Mouse (Mus musculus): ENCODE results near the gene Psmb11. TPM values are rescaled to one million over a fixed set of nuclear protein-coding genes. Genes with fewer than 3 reads are reported as not detected.
A peak's percentile ranks its signal among the peaks of the same experiment; 100 is the strongest.

Gene Psmb11
- polyA plus RNA-seq, 1 experiment from 2014 or later: not detected

GRCm38 (mm10) chr14:54597084-54597483, 24.1 kb upstream of the Psmb11 start:
- 75% methylated on average over 7 of the region's 7 CpGs for WGBS
- Histone ChIP-seq H3K27me3 (ENCODE audit: control insufficient read depth, insufficient read depth, low read length) (no peaks in the 10 kb centered on the region), H3K4me1 (ENCODE audit: control insufficient read depth, insufficient read depth, low read length) (no peaks in the 10 kb centered on the region), H3K9ac (ENCODE audit: low read length) (no peak overlapping the region), H3K4me3 (replicated peaks; ENCODE audit: low read length) (no peak overlapping the region), H3K36me3 (ENCODE audit: control insufficient read depth, insufficient read depth, low read length) (no peaks in the 10 kb centered on the region; the same call in 1 of the 2 replicates), H3K9me3 (replicated peaks; ENCODE audit: control insufficient read depth, low read length) (0 out of 2 replicates have a peak, but pooled peaks cover 4% of the 10 kb centered on the region), H3K4me2 (ENCODE audit: low read depth, low read length) (no peak overlapping the region), H3K27ac (ENCODE audit: low read length) (no peak overlapping the region)
- ATAC-seq (ENCODE audit: insufficient read depth, low FRiP score): no peak

- Histone ChIP-seq H3K9me3 (replicated peaks; ENCODE audit: control insufficient read depth, low read length) (no peaks in the 10 kb centered on the region), H3K4me2 (ENCODE audit: low read depth, low read length) (no peak overlapping the region), H3K4me1 (ENCODE audit: control insufficient read depth, insufficient read depth, low read length) (peaks cover 12% of the 10 kb centered on the region), H3K27me3 (ENCODE audit: control insufficient read depth, insufficient read depth, low read length) (no peaks in the 10 kb centered on the region), H3K9ac (ENCODE audit: low read length) (no peak overlapping the region), H3K36me3 (ENCODE audit: control insufficient read depth, insufficient read depth, low read length) (no peaks in the 10 kb centered on the region), H3K4me3 (replicated peaks; ENCODE audit: low read length) (no peak overlapping the region), H3K27ac (ENCODE audit: low read length) (no peak overlapping the region)
- ATAC-seq (ENCODE audit: insufficient read depth, low FRiP score): no peak
- 52% methylated on average over 2 of the region's 2 CpGs for WGBS
Measured at GRCm38 (mm10) chr14:54601601-54602000, 19.6 kb upstream of the Psmb11 start.

GRCm38 (mm10) chr14:54602613-54603012, 18.6 kb upstream of the Psmb11 start:
- H3K27ac ChIP-seq (ENCODE audit: low read length): peak overlapping the region; percentile 94
- H3K4me1 ChIP-seq (ENCODE audit: control insufficient read depth, insufficient read depth, low read length): peaks cover 12% of the 10 kb centered on the region
- no peak for ATAC-seq (ENCODE audit: insufficient read depth, low FRiP score)
- H3K4me2 ChIP-seq (ENCODE audit: low read depth, low read length): peak overlapping the region; percentile 46
- H3K9ac ChIP-seq (ENCODE audit: low read length): peak overlapping the region; percentile 85
- H3K27me3 ChIP-seq (ENCODE audit: control insufficient read depth, insufficient read depth, low read length): no peaks in the 10 kb centered on the region
- no peaks in the 10 kb centered on the region for H3K36me3 ChIP-seq (ENCODE audit: control insufficient read depth, insufficient read depth, low read length)
- peak overlapping the region; percentile 66 for H3K4me3 ChIP-seq (replicated peaks; ENCODE audit: low read length)
- no peaks in the 10 kb centered on the region for H3K9me3 ChIP-seq (replicated peaks; ENCODE audit: control insufficient read depth, low read length)
- 43% methylated on average over 4 of the region's 4 CpGs for WGBS

- peak overlapping the region; percentile 66 for H3K4me3 ChIP-seq (replicated peaks; ENCODE audit: low read length)
- H3K9me3 ChIP-seq (replicated peaks; ENCODE audit: control insufficient read depth, low read length): no peaks in the 10 kb centered on the region
- H3K36me3 ChIP-seq (ENCODE audit: control insufficient read depth, insufficient read depth, low read length): no peaks in the 10 kb centered on the region
- WGBS: under 1% methylated on average over 46 of the region's 46 CpGs
- H3K4me1 ChIP-seq (ENCODE audit: control insufficient read depth, insufficient read depth, low read length): peaks cover 12% of the 10 kb centered on the region
- no peaks in the 10 kb centered on the region for H3K27me3 ChIP-seq (ENCODE audit: control insufficient read depth, insufficient read depth, low read length)
- ATAC-seq (ENCODE audit: insufficient read depth, low FRiP score): peak; percentile 100
- peak overlapping the region; percentile 85 for H3K9ac ChIP-seq (ENCODE audit: low read length)
- peak overlapping the region; percentile 94 for H3K27ac ChIP-seq (ENCODE audit: low read length)
- H3K4me2 ChIP-seq (ENCODE audit: low read depth, low read length): peak overlapping the region; percentile 46
Measured at GRCm38 (mm10) chr14:54603038-54603654, 18.1 kb upstream of the Psmb11 start.

GRCm38 (mm10) chr14:54603686-54604085, 17.5 kb upstream of the Psmb11 start:
- no peak for ATAC-seq (ENCODE audit: insufficient read depth, low FRiP score)
- no peaks in the 10 kb centered on the region for H3K27me3 ChIP-seq (ENCODE audit: control insufficient read depth, insufficient read depth, low read length)
- no peaks in the 10 kb centered on the region for H3K36me3 ChIP-seq (ENCODE audit: control insufficient read depth, insufficient read depth, low read length)
- H3K9ac ChIP-seq (ENCODE audit: low read length): no peak overlapping the region
- peak overlapping the region; percentile 46 for H3K4me2 ChIP-seq (ENCODE audit: low read depth, low read length)
- peaks cover 12% of the 10 kb centered on the region for H3K4me1 ChIP-seq (ENCODE audit: control insufficient read depth, insufficient read depth, low read length)
- H3K27ac ChIP-seq (ENCODE audit: low read length): peak overlapping the region; percentile 70
- 80% methylated on average over 8 of the region's 8 CpGs for WGBS
- H3K9me3 ChIP-seq (replicated peaks; ENCODE audit: control insufficient read depth, low read length): no peaks in the 10 kb centered on the region
- H3K4me3 ChIP-seq (replicated peaks; ENCODE audit: low read length): peak overlapping the region; percentile 66

GRCm38 (mm10) chr14:54605752-54606321, 15.4 kb upstream of the Psmb11 start, which contains the start of gene 4931414P19Rik:
Gene 4931414P19Rik, minus strand, starts transcription at chr14:54605993.
- Histone ChIP-seq H3K27me3 (ENCODE audit: control insufficient read depth, insufficient read depth, low read length) (no peaks in the 10 kb centered on the region), H3K4me1 (ENCODE audit: control insufficient read depth, insufficient read depth, low read length) (peaks cover 12% of the 10 kb centered on the region), H3K27ac (ENCODE audit: low read length) (peak within 1 kb of the TSS; percentile 69), H3K4me2 (ENCODE audit: low read depth, low read length) (peak within 1 kb of the TSS; percentile 48), H3K36me3 (ENCODE audit: control insufficient read depth, insufficient read depth, low read length) (no peaks in the 10 kb centered on the region), H3K4me3 (replicated peaks; ENCODE audit: low read length) (peak within 1 kb of the TSS; percentile 46), H3K9ac (ENCODE audit: low read length) (peak within 1 kb of the TSS; percentile 76), H3K9me3 (replicated peaks; ENCODE audit: control insufficient read depth, low read length) (no peaks in the 10 kb centered on the region)
- ATAC-seq (ENCODE audit: insufficient read depth, low FRiP score): peak; percentile 51; the same call in 1 of the 2 replicates
- under 1% methylated on average over 39 of the region's 39 CpGs for WGBS

- Histone ChIP-seq H3K27me3 (ENCODE audit: control insufficient read depth, insufficient read depth, low read length) (no peaks in the 10 kb centered on the region), H3K4me1 (ENCODE audit: control insufficient read depth, insufficient read depth, low read length) (peaks cover 12% of the 10 kb centered on the region), H3K4me3 (replicated peaks; ENCODE audit: low read length) (no peak overlapping the region), H3K9me3 (replicated peaks; ENCODE audit: control insufficient read depth, low read length) (no peaks in the 10 kb centered on the region), H3K36me3 (ENCODE audit: control insufficient read depth, insufficient read depth, low read length) (no peaks in the 10 kb centered on the region), H3K9ac (ENCODE audit: low read length) (0 out of 2 replicates have a peak overlapping the region, but pooled peaks have one; percentile 14), H3K4me2 (ENCODE audit: low read depth, low read length) (no peak overlapping the region), H3K27ac (ENCODE audit: low read length) (no peak overlapping the region)
- WGBS: 46% methylated on average over 8 of the region's 8 CpGs
- no peak for ATAC-seq (ENCODE audit: insufficient read depth, low FRiP score)
Measured at GRCm38 (mm10) chr14:54607226-54607625, 14.0 kb upstream of the Psmb11 start.

- 58% methylated on average over 4 of the region's 4 CpGs for WGBS
- Histone ChIP-seq H3K9ac (ENCODE audit: low read length) (no peak overlapping the region), H3K27me3 (ENCODE audit: control insufficient read depth, insufficient read depth, low read length) (no peaks in the 10 kb centered on the region), H3K4me2 (ENCODE audit: low read depth, low read length) (no peak overlapping the region), H3K9me3 (replicated peaks; ENCODE audit: control insufficient read depth, low read length) (no peaks in the 10 kb centered on the region), H3K27ac (ENCODE audit: low read length) (no peak overlapping the region), H3K36me3 (ENCODE audit: control insufficient read depth, insufficient read depth, low read length) (0 out of 2 replicates have a peak, but pooled peaks cover 4% of the 10 kb centered on the region), H3K4me1 (ENCODE audit: control insufficient read depth, insufficient read depth, low read length) (0 out of 2 replicates have a peak, but pooled peaks cover 5% of the 10 kb centered on the region), H3K4me3 (replicated peaks; ENCODE audit: low read length) (no peak overlapping the region)
- ATAC-seq (ENCODE audit: insufficient read depth, low FRiP score): no peak
Measured at GRCm38 (mm10) chr14:54609245-54609644, 12.0 kb upstream of the Psmb11 start.

GRCm38 (mm10) chr14:54609962-54610361, 11.3 kb upstream of the Psmb11 start:
- 76% methylated on average over 4 of the region's 4 CpGs for WGBS

More at GRCm38 (mm10) chr14:54609962-54610361, 11.3 kb upstream of the Psmb11 start:
- Histone ChIP-seq H3K27me3 (ENCODE audit: control insufficient read depth, insufficient read depth, low read length) (no peaks in the 10 kb centered on the region), H3K27ac (ENCODE audit: low read length) (no peak overlapping the region), H3K4me3 (replicated peaks; ENCODE audit: low read length) (no peak overlapping the region), H3K9me3 (replicated peaks; ENCODE audit: control insufficient read depth, low read length) (no peaks in the 10 kb centered on the region), H3K4me2 (ENCODE audit: low read depth, low read length) (no peak overlapping the region), H3K9ac (ENCODE audit: low read length) (no peak overlapping the region), H3K4me1 (ENCODE audit: control insufficient read depth, insufficient read depth, low read length) (0 out of 2 replicates have a peak, but pooled peaks cover 2% of the 10 kb centered on the region), H3K36me3 (ENCODE audit: control insufficient read depth, insufficient read depth, low read length) (0 out of 2 replicates have a peak, but pooled peaks cover 4% of the 10 kb centered on the region)
- no peak for ATAC-seq (ENCODE audit: insufficient read depth, low FRiP score)
